Mouse (Mus musculus) MEL (cell line): ENCODE results near the gene Rnf8.

Experiments used
- CTCF ChIP-seq, 3 experiments: IDR thresholded peaks in 2 of 3; conservative IDR thresholded peaks in 1 of 3; 2 replicates each; pipeline ENCODE4 v1.5.1; 2011 to 2012; ENCODE audit warnings: low read length in 3 of 3, low read depth in 2 of 3, mild to moderate bottlenecking in 2 of 3, improper control_type of control experiment in 1 of 3, inconsistent platforms in 1 of 3, mixed read lengths in 1 of 3, moderate library complexity in 1 of 3; ENCODE audit not compliant: control insufficient read depth in 1 of 3, insufficient read depth in 1 of 3, poor library complexity in 1 of 3, severe bottlenecking in 1 of 3
- E2F4 ChIP-seq: IDR thresholded peaks from 2 replicates; pipeline ENCODE4 v1.6.1; 2011; ENCODE audit warnings: low read depth, low read length, improper control_type of control experiment, borderline replicate concordance
- EP300 ChIP-seq, 2 experiments: IDR thresholded peaks; 2 replicates each; pipeline ENCODE4 v1.6.1; 2011; ENCODE audit warnings: improper control_type of control experiment in 2 of 2, low read length in 2 of 2, low read depth in 1 of 2, mild to moderate bottlenecking in 1 of 2
- GABPA ChIP-seq: IDR thresholded peaks from 2 replicates; pipeline ENCODE4 v1.6.1; 2012; ENCODE audit warnings: low read depth, mild to moderate bottlenecking, inconsistent platforms, low read length, improper control_type of control experiment, moderate library complexity
- GATA1 ChIP-seq: IDR thresholded peaks from 2 replicates; pipeline ENCODE4 v1.6.1; 2011; ENCODE audit warnings: low read depth, low read length, improper control_type of control experiment
- HCFC1 ChIP-seq: IDR thresholded peaks from 2 replicates; pipeline ENCODE4 v1.6.1; 2012; ENCODE audit warnings: low read depth, mild to moderate bottlenecking, inconsistent platforms, low read length, improper control_type of control experiment, moderate library complexity
- MAFK ChIP-seq: IDR thresholded peaks from 2 replicates; pipeline ENCODE4 v1.6.1; 2011; ENCODE audit warnings: low read depth, mild to moderate bottlenecking, low read length, improper control_type of control experiment, borderline replicate concordance
- NELFE ChIP-seq: IDR thresholded peaks from 2 replicates; pipeline ENCODE4 v1.6.1; 2011; ENCODE audit warnings: low read depth, low read length, improper control_type of control experiment
- POLR2A ChIP-seq, 2 experiments: IDR thresholded peaks; 2 replicates each; pipeline ENCODE4 v1.6.1; 2011 to 2012; ENCODE audit warnings: low read length in 2 of 2, mild to moderate bottlenecking in 2 of 2, control low read depth in 1 of 2, improper control_type of control experiment in 1 of 2, low read depth in 1 of 2, moderate library complexity in 1 of 2; ENCODE audit not compliant: control insufficient read depth in 1 of 2, insufficient read depth in 1 of 2, poor library complexity in 1 of 2
- POLR2AphosphoS2 ChIP-seq: IDR thresholded peaks from 2 replicates; pipeline ENCODE4 v1.6.1; 2011; ENCODE audit warnings: low read length, improper control_type of control experiment
- RCOR1 ChIP-seq: IDR thresholded peaks from 2 replicates; pipeline ENCODE4 v1.6.1; 2012; ENCODE audit warnings: low read depth, mild to moderate bottlenecking, inconsistent platforms, low read length, improper control_type of control experiment
- USF1 ChIP-seq: IDR thresholded peaks from 2 replicates; pipeline ENCODE4 v1.6.1; 2014; ENCODE audit warnings: low read depth, mild to moderate bottlenecking, inconsistent platforms, low read length, improper control_type of control experiment, moderate library complexity
- ZC3H11A ChIP-seq: IDR thresholded peaks from 2 replicates; pipeline ENCODE4 v1.6.1; 2012; ENCODE audit warnings: low read depth, mild to moderate bottlenecking, inconsistent platforms, low read length, improper control_type of control experiment

DNA sequence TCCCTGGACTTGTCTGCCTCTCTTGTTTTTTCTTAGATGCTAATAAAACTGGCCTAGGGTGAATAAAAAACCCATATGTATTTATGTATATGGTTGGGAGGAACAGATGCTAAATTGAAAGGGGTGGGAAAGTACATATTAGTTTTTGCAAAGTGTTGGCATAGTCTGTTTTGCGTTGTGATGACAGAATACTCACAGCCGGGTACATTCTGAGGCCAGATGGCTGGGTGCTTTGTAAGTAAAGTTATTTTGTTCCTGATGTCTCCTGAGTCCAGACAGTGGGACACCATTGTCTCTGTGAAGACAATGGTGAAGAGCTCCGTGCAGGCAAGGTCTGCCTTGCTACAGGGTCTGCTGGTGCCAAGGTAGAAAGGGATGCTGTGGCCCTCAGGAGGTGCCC lies 29.9 kb upstream of the Rnf8 start:
- no peak for TF ChIP-seq HCFC1
- TF ChIP-seq POLR2AphosphoS2: no peak
- no peak for TF ChIP-seq E2F4
- no peak for TF ChIP-seq CTCF (IDR thresholded peaks at IDR 0.05 in 2 of 3, conservative IDR thresholded peaks at IDR 0.05 in 1 of 3; ENCODE audit: control insufficient read depth in 1 of 3, insufficient read depth in 1 of 3, low read depth in 2 of 3, low read length in 3 of 3, poor library complexity in 1 of 3, severe bottlenecking in 1 of 3)
- no peak for TF ChIP-seq POLR2A (IDR thresholded peaks at IDR 0.05; ENCODE audit: control insufficient read depth in 1 of 2, insufficient read depth in 1 of 2, low read depth in 1 of 2, low read length in 2 of 2, poor library complexity in 1 of 2)
- no peak for TF ChIP-seq EP300 (IDR thresholded peaks at IDR 0.05; ENCODE audit: low read depth in 1 of 2, low read length in 2 of 2)
- no peak for TF ChIP-seq NELFE
- no peak for TF ChIP-seq ZC3H11A
- TF ChIP-seq RCOR1: no peak
- TF ChIP-seq USF1: no peak
- TF ChIP-seq GATA1: no peak
- no peak for TF ChIP-seq GABPA
- no peak for TF ChIP-seq MAFK
